In the genomic region with DNA sequence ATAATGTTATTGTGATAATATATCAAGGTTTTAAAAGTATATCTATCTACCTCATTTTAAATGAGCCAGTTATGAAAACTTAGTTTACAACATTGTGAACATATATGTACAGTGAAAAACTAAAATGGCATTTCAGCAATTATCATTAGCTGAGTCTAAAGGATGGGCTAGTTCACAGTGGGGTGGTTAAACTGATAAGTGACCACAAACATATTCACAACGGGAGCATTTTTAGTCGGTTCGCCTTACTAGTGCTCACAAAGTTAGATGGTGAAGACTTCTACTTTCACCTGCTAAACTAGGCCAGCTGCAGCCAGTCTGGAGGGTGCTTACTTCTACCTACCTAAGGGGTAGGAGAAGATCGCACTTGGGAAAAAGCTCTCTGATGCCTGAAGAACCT, we compare ENCODE assay signal across 24 mouse cellular contexts. TPM values are rescaled to one million over a fixed set of nuclear protein-coding genes. Genes with fewer than 3 reads are reported as not detected.
DNase-seq lines count a peak whose midpoint lies in the region; ATAC-seq and TF ChIP-seq lines count a peak whose summit lies in the region.
"Had no signal": no experiment of that assay in that cellular context is flagged by ENCODE, and none has a peak within 500 bp of the region (broad histone marks: within the 10 kb centered on the region; RNA-seq: fewer than 3 reads in every experiment).

No protein-coding gene starts in this region.

- no peak for DNase-seq in liver, adult 2 months (ENCODE audit: extremely low read depth, low read depth, low spot score)
- no peak for DNase-seq in liver, postnatal 0 days
- DNase-seq in lung, postnatal 36 days: no peak
- DNase-seq in embryo, embryonic 10 days (ENCODE audit: low spot score): no peak
- DNase-seq: adrenal gland, adult 8-10 months; adrenal gland, postnatal 25 days; cerebellum, adult 18-20 months; cerebellum, adult 9-10 months; cerebellum, postnatal 14 days; embryo, embryonic 11 days; gastrocnemius, postnatal 25 days; heart, adult 2 months had no signal

- no peaks in the 10 kb centered on the region; the same call in 1 of the 2 replicates for H3K79me2 ChIP-seq in liver, adult 2 months (ENCODE audit: control insufficient read depth, insufficient read depth, low read length)

- H3K27ac ChIP-seq in liver, adult 2 months (replicated peaks; ENCODE audit: insufficient read depth, low read depth, low read length): no peak overlapping the region
- H3K27ac ChIP-seq in liver, embryonic 12.5 days: no peak overlapping the region; the same call in 1 of the 2 replicates
- H3K27ac ChIP-seq in liver, postnatal 0 days (ENCODE audit: low read depth): peak overlapping the region; percentile 55; the same call in 1 of the 2 replicates
- H3K27ac ChIP-seq: embryonic facial prominence, embryonic 10.5 days; embryonic facial prominence, embryonic 13.5 days; forebrain, embryonic 12.5 days; forebrain, embryonic 15.5 days; heart, adult 2 months; hindbrain, embryonic 12.5 days; hindbrain, embryonic 15.5 days had no signal

- 0 out of 2 replicates have a peak overlapping the region, but pooled peaks have one; percentile 8 for H3K9ac ChIP-seq in liver, adult 2 months (ENCODE audit: low read depth, low read length)
- no peak overlapping the region for H3K9ac ChIP-seq in liver, embryonic 12.5 days
- H3K9ac ChIP-seq in liver, postnatal 0 days (replicated peaks): no peak overlapping the region
- H3K9ac ChIP-seq: embryonic facial prominence, embryonic 13.5 days; forebrain, embryonic 12.5 days; forebrain, embryonic 15.5 days; hindbrain, embryonic 12.5 days; hindbrain, embryonic 15.5 days had no signal

- no peaks in the 10 kb centered on the region for H3K9me3 ChIP-seq in liver, embryonic 12.5 days (replicated peaks)
- no peaks in the 10 kb centered on the region for H3K9me3 ChIP-seq in liver, postnatal 0 days (ENCODE audit: low read length)
- H3K9me3 ChIP-seq: embryonic facial prominence, embryonic 10.5 days; embryonic facial prominence, embryonic 13.5 days; forebrain, embryonic 12.5 days; forebrain, embryonic 15.5 days; hindbrain, embryonic 12.5 days; hindbrain, embryonic 15.5 days had no signal

- no peak for TF ChIP-seq POLR2A in liver, adult 2 months (IDR thresholded peaks at IDR 0.05; ENCODE audit: extremely low read depth, insufficient read depth, low read length)

- WGBS in liver, adult 2 months: 81% methylated on average over 4 of the region's 4 CpGs
- 48% methylated on average over 4 of the region's 4 CpGs for WGBS in liver, embryonic 12.5 days (ENCODE audit: insufficient replicate concordance)
- 51% methylated on average over 4 of the region's 4 CpGs for WGBS in liver, postnatal 0 days (ENCODE audit: insufficient replicate concordance)

- no peak for TF ChIP-seq EP300 in liver, postnatal 0 days (IDR thresholded peaks at IDR 0.05; ENCODE audit: low read depth)

- no peak for TF ChIP-seq CTCF in liver, adult 2 months (IDR thresholded peaks at IDR 0.05; ENCODE audit: low read depth, low read length)
- no peak for TF ChIP-seq CTCF in liver, postnatal 0 days (IDR thresholded peaks at IDR 0.05; ENCODE audit: low read depth)

- no peak overlapping the region for H3K4me2 ChIP-seq in liver, embryonic 12.5 days
- H3K4me2 ChIP-seq in liver, postnatal 0 days (ENCODE audit: low read depth, low read length): no peak overlapping the region
- H3K4me2 ChIP-seq: embryonic facial prominence, embryonic 13.5 days; forebrain, embryonic 12.5 days; forebrain, embryonic 15.5 days; heart, embryonic 11.5 days; hindbrain, embryonic 12.5 days; hindbrain, embryonic 15.5 days had no signal

- ATAC-seq in liver, embryonic 12.5 days: no peak
- peak; percentile 66; the same call in 1 of the 2 replicates for ATAC-seq in common myeloid progenitor, adult 5-6 weeks (replicated peaks; ENCODE audit: low read depth, poor library complexity, severe bottlenecking)
- no peak for ATAC-seq in liver, postnatal 0 days
- ATAC-seq: activated CD4-positive, CD25-positive, alpha-beta regulatory T cell, adult 4 months; CD4-positive, CD25-positive, alpha-beta regulatory T cell, adult 4 months; forebrain, embryonic 15.5 days had no signal

- H3K4me3 ChIP-seq in liver, adult 2 months (ENCODE audit: insufficient read depth, low read depth, low read length): no peak overlapping the region
- H3K4me3 ChIP-seq in liver, embryonic 12.5 days: no peak overlapping the region
- no peak overlapping the region for H3K4me3 ChIP-seq in liver, postnatal 0 days (ENCODE audit: low read depth, low read length)
- H3K4me3 ChIP-seq: embryonic facial prominence, embryonic 10.5 days; embryonic facial prominence, embryonic 13.5 days; erythroblast, embryonic 14.5 days; forebrain, embryonic 12.5 days; forebrain, embryonic 15.5 days; heart, adult 2 months; hindbrain, embryonic 12.5 days; hindbrain, embryonic 15.5 days had no signal

- no peaks in the 10 kb centered on the region for H3K27me3 ChIP-seq in liver, adult 2 months (ENCODE audit: control insufficient read depth, insufficient read depth, low read length)
- H3K27me3 ChIP-seq in liver, embryonic 12.5 days (replicated peaks): no peaks in the 10 kb centered on the region
- H3K27me3 ChIP-seq in liver, postnatal 0 days (ENCODE audit: insufficient read depth, low read length): no peaks in the 10 kb centered on the region
- H3K27me3 ChIP-seq: embryonic facial prominence, embryonic 13.5 days; forebrain, embryonic 12.5 days; forebrain, embryonic 15.5 days; hindbrain, embryonic 12.5 days; hindbrain, embryonic 15.5 days had no signal

- H3K36me3 ChIP-seq in liver, adult 2 months (ENCODE audit: control insufficient read depth, insufficient read depth, low read length): peaks cover 59% of the 10 kb centered on the region
- peaks cover 89% of the 10 kb centered on the region for H3K36me3 ChIP-seq in liver, embryonic 12.5 days
- peaks cover 64% of the 10 kb centered on the region for H3K36me3 ChIP-seq in liver, postnatal 0 days (replicated peaks; ENCODE audit: insufficient read depth, low read length)
- H3K36me3 ChIP-seq: embryonic facial prominence, embryonic 10.5 days; embryonic facial prominence, embryonic 13.5 days; forebrain, embryonic 12.5 days; forebrain, embryonic 15.5 days; hindbrain, embryonic 15.5 days had no signal

- peaks cover 13% of the 10 kb centered on the region for H3K4me1 ChIP-seq in liver, adult 2 months (ENCODE audit: control insufficient read depth, insufficient read depth, low read length)
- peaks cover 26% of the 10 kb centered on the region for H3K4me1 ChIP-seq in liver, embryonic 12.5 days
- H3K4me1 ChIP-seq in liver, postnatal 0 days (ENCODE audit: insufficient read depth): peaks cover 6% of the 10 kb centered on the region; the same call in 1 of the 2 replicates
- H3K4me1 ChIP-seq: forebrain, embryonic 15.5 days; hindbrain, embryonic 15.5 days had no signal

RNA-seq across cellular contexts. Expression of a gene that starts 56.2 kb away (rescaled TPM):
- total RNA-seq in liver, adult 2 months (2014; rRNA removed): 35.8 and 48.2 TPM in 2 replicates
- 8.5 and 8.6 TPM in 2 replicates for polyA plus RNA-seq in liver, adult 2 months (2012; rRNA removed)
- polyA plus RNA-seq in liver, embryonic 12.5 days (2016; fragmentation: Nextera tagmentation; extraction: Ambion mirVana): 59.6 and 66.2 TPM in 2 replicates
- total RNA-seq in common myeloid progenitor, adult 5-6 weeks (2017): 22.9 and 34.0 TPM in 2 replicates
- 12.1 and 13.7 TPM in 2 replicates for polyA plus RNA-seq in liver, postnatal 0 days (2015; fragmentation: Nextera tagmentation; extraction: Ambion mirVana)
